Mouse (Mus musculus): Measurements from ENCODE around the gene Lzic. TPM values are rescaled to one million over a fixed set of nuclear protein-coding genes. Genes with fewer than 3 reads are reported as not detected.

Gene Lzic
- polyA plus RNA-seq, 1 experiment, result 16.8 TPM

DNA sequence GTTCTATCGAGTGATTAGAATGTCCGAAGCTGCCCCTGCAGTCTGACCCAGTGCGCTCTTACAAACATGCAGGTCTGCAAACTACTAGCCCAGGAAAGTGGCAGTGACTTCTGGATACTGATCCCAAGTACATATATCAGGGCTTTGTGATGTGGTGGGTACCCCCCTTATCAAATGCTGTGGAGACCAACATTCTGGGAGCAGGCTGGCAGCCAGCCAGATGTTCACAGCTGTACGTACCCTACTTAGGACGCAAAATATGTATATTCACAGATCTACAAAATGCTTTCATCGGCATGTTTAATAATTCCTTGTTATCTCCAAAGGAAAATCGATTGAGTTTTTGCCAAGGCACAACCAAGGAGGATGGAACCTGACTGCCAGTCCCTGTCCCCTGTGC lies 27.0 kb downstream of the Lzic start:
- Histone ChIP-seq H3K36me3 (ENCODE audit: control insufficient read depth, insufficient read depth, low read length) (no peaks in the 10 kb centered on the region), H3K4me3 (ENCODE audit: low read depth, low read length) (no peak overlapping the region), H3K27ac (ENCODE audit: insufficient read depth, low read depth, low read length) (no peak overlapping the region), H3K4me1 (ENCODE audit: control insufficient read depth, insufficient read depth, insufficient read length, low read length) (peaks cover 15% of the 10 kb centered on the region; the same call in 1 of the 2 replicates), H3K27me3 (ENCODE audit: control insufficient read depth, insufficient read depth, low read length) (no peaks in the 10 kb centered on the region)
- TF ChIP-seq CTCF (IDR thresholded peaks at IDR 0.05; ENCODE audit: extremely low read depth, insufficient read length, insufficient replicate concordance, low read depth, low read length), result no peak
- 82% methylated on average over 7 of the region's 7 CpGs for WGBS

- WGBS, result 75% methylated on average over 5 of the region's 5 CpGs
Measured at GRCm38 (mm10) chr4:149515706-149516105, 30.7 kb downstream of the Lzic start.

DNA sequence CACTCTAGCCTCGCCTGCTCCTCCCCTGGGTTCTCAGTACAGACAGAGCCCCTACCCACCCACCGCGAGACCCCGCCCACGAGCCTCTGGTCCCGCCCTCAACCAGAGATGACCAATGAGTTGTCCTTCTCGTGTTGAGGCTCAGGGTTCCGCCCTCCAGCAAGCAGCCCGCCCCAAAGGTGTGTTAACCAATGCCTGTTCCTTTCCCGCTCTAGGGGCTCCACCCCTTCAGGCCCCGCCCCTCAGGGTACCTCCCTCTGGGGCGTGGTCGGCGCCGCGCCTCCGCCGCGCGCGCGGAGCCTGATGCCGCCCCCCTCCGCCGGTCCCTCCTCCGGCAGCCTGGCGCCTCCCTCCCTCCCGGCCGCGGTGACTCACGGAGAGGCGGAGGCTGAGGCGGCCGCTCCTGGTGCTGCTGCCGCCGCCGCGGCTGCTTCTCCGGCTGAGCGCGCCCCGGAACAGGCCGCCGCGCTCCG lies 32.9 kb downstream of the Lzic start, which contains the start of gene Ctnnbip1:
TSS of gene Ctnnbip1 (plus strand) at position 369 of the 473 bp plus-strand sequence.
- TF ChIP-seq CTCF (IDR thresholded peaks at IDR 0.05; ENCODE audit: extremely low read depth, insufficient read length, insufficient replicate concordance, low read depth, low read length) (no peak), POLR2A (IDR thresholded peaks at IDR 0.05; ENCODE audit: low read depth, low read length) (peak; percentile 56)
- Histone ChIP-seq H3K27ac (ENCODE audit: insufficient read depth, low read depth, low read length) (no peak within 1 kb of the TSS; the same call in 1 of the 2 replicates), H3K4me3 (ENCODE audit: low read depth, low read length) (peak within 1 kb of the TSS; percentile 76), H3K4me1 (ENCODE audit: control insufficient read depth, insufficient read depth, insufficient read length, low read length) (peaks cover 11% of the 10 kb centered on the region; the same call in 1 of the 2 replicates), H3K36me3 (ENCODE audit: control insufficient read depth, insufficient read depth, low read length) (no peaks in the 10 kb centered on the region), H3K27me3 (ENCODE audit: control insufficient read depth, insufficient read depth, low read length) (no peaks in the 10 kb centered on the region)
- WGBS, result under 1% methylated on average over 44 of the region's 46 CpGs

More at GRCm38 (mm10) chr4:149515706-149516105, 30.7 kb downstream of the Lzic start:
- Histone ChIP-seq H3K36me3 (ENCODE audit: control insufficient read depth, insufficient read depth, low read length) (no peaks in the 10 kb centered on the region), H3K27me3 (ENCODE audit: control insufficient read depth, insufficient read depth, low read length) (no peaks in the 10 kb centered on the region), H3K4me3 (ENCODE audit: low read depth, low read length) (no peak overlapping the region), H3K4me1 (ENCODE audit: control insufficient read depth, insufficient read depth, insufficient read length, low read length) (peaks cover 14% of the 10 kb centered on the region; the same call in 1 of the 2 replicates), H3K27ac (ENCODE audit: insufficient read depth, low read depth, low read length) (no peak overlapping the region)
- TF ChIP-seq CTCF (IDR thresholded peaks at IDR 0.05; ENCODE audit: extremely low read depth, insufficient read length, insufficient replicate concordance, low read depth, low read length) (no peak), POLR2A (IDR thresholded peaks at IDR 0.05; ENCODE audit: low read depth, low read length) (no peak)

DNA sequence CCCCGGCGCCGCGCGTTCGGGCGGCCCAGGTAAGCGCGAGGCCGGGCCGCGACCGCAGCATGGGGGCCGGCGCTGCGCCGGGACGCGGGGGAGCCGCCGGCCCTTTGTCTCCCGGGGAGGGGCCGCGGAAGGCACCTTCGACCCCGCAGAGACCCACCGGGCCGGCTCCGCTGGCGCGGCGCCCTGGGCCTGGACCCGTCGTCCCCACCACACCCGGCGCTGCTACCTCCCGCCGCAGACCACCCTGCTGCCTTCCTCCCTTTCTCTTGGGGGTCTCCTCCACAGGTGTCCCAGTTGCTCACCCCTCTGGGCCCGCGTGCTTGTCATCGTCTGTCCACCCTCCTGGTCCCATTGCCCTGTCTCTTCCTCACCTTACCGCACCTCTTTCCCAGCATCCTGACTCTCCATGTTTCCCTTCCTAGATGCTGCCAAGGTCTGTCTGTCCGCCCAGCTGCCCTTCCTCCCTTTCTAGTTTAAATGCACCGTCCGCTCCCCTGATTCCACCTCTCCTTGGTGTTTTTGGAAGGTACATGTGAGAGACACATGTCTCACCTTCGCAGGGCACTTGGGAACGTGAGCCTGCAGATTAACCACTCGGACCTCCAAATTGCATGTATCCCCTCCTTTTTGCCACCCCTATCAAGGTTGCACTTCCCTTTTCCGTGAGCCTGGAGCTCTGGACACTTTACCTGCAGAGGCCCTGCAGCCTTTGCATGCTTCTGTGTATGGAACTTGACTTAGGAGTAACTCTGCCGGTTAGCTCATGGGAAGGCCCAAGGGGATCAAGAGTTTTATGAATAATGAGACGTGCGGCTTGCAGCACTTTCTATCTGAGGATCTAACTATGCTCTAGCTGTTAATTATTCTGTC lies 33.6 kb downstream of the Lzic start:
- TF ChIP-seq POLR2A (IDR thresholded peaks at IDR 0.05; ENCODE audit: low read depth, low read length) (no peak), CTCF (IDR thresholded peaks at IDR 0.05; ENCODE audit: extremely low read depth, insufficient read length, insufficient replicate concordance, low read depth, low read length) (no peak)
- no peaks in the 10 kb centered on the region for H3K36me3 ChIP-seq (ENCODE audit: control insufficient read depth, insufficient read depth, low read length)
- H3K27me3 ChIP-seq (ENCODE audit: control insufficient read depth, insufficient read depth, low read length), result no peaks in the 10 kb centered on the region
- no peak overlapping the region; the same call in 1 of the 2 replicates for H3K27ac ChIP-seq (ENCODE audit: insufficient read depth, low read depth, low read length)
- H3K4me1 ChIP-seq (ENCODE audit: control insufficient read depth, insufficient read depth, insufficient read length, low read length), result peaks cover 11% of the 10 kb centered on the region; the same call in 1 of the 2 replicates
- peak overlapping the region; percentile 76 for H3K4me3 ChIP-seq (ENCODE audit: low read depth, low read length)
- 3% methylated on average over 40 of the region's 52 CpGs for WGBS

DNA sequence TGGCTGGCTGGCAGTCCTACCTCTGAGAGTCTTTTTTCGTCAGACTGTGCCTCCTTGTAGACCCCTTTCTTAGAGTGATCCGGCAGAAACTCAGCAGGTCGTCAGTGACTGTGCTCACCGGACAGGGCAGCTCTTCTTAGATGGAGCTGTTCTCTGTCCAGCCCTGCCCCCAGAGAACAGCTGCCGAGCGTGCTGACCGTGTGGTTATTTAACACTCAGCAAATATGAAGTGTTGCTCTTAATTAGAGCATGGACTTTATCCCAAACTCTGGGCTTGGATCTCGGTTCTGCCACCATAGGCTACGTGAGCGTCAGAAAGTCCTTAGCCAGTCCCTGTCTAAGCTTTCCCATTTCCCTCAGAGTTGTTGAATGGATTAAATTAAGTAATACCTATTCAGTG lies 36.2 kb downstream of the Lzic start:
- no peaks in the 10 kb centered on the region for H3K27me3 ChIP-seq (ENCODE audit: control insufficient read depth, insufficient read depth, low read length)
- TF ChIP-seq POLR2A (IDR thresholded peaks at IDR 0.05; ENCODE audit: low read depth, low read length) (no peak), CTCF (IDR thresholded peaks at IDR 0.05; ENCODE audit: extremely low read depth, insufficient read length, insufficient replicate concordance, low read depth, low read length) (no peak)
- 64% methylated on average over 10 of the region's 10 CpGs for WGBS
- no peak overlapping the region for H3K4me3 ChIP-seq (ENCODE audit: low read depth, low read length)
- peaks cover 11% of the 10 kb centered on the region; the same call in 1 of the 2 replicates for H3K4me1 ChIP-seq (ENCODE audit: control insufficient read depth, insufficient read depth, insufficient read length, low read length)
- H3K36me3 ChIP-seq (ENCODE audit: control insufficient read depth, insufficient read depth, low read length), result no peaks in the 10 kb centered on the region
- no peak overlapping the region for H3K27ac ChIP-seq (ENCODE audit: insufficient read depth, low read depth, low read length)

GRCm38 (mm10) chr4:149523961-149524360 lies 38.9 kb downstream of the Lzic start:
- 93% methylated on average over 6 of the region's 6 CpGs for WGBS

DNA sequence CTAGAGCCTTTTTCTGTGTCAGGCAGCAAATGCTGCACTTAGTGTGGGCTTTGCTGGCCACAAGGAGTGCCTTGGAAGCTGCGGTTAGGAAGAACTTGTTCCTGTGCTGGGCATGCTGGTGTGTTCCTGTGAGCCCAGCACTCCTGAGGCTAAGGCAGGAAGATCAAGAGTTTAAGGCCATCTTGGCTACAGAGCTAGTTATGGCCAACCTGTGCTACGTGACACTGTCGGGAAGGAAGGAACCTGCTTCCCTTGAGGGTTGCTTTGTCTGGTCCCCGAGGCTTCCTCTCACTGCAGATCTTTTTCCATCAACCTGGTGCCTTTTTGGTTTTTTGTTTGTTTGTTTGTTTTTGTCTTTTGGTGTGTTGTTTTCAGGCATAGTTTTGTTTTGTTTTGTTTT lies 40.1 kb downstream of the Lzic start:
- no peak for TF ChIP-seq CTCF (IDR thresholded peaks at IDR 0.05; ENCODE audit: extremely low read depth, insufficient read length, insufficient replicate concordance, low read depth, low read length)
- no peak for TF ChIP-seq POLR2A (IDR thresholded peaks at IDR 0.05; ENCODE audit: low read depth, low read length)
- no peak overlapping the region for H3K27ac ChIP-seq (ENCODE audit: insufficient read depth, low read depth, low read length)
- WGBS, result 87% methylated on average over 4 of the region's 4 CpGs

More at GRCm38 (mm10) chr4:149523961-149524360, 38.9 kb downstream of the Lzic start:
- Histone ChIP-seq H3K36me3 (ENCODE audit: control insufficient read depth, insufficient read depth, low read length) (no peaks in the 10 kb centered on the region), H3K27ac (ENCODE audit: insufficient read depth, low read depth, low read length) (no peak overlapping the region), H3K27me3 (ENCODE audit: control insufficient read depth, insufficient read depth, low read length) (no peaks in the 10 kb centered on the region), H3K4me1 (ENCODE audit: control insufficient read depth, insufficient read depth, insufficient read length, low read length) (peaks cover 7% of the 10 kb centered on the region; the same call in 1 of the 2 replicates), H3K4me3 (ENCODE audit: low read depth, low read length) (no peak overlapping the region)
- TF ChIP-seq CTCF (IDR thresholded peaks at IDR 0.05; ENCODE audit: extremely low read depth, insufficient read length, insufficient replicate concordance, low read depth, low read length) (no peak), POLR2A (IDR thresholded peaks at IDR 0.05; ENCODE audit: low read depth, low read length) (no peak)

More for the DNA sequence above, 40.1 kb downstream of the Lzic start:
- H3K27me3 ChIP-seq (ENCODE audit: control insufficient read depth, insufficient read depth, low read length), result no peaks in the 10 kb centered on the region
- no peak overlapping the region for H3K4me3 ChIP-seq (ENCODE audit: low read depth, low read length)
- peaks cover 7% of the 10 kb centered on the region; the same call in 1 of the 2 replicates for H3K4me1 ChIP-seq (ENCODE audit: control insufficient read depth, insufficient read depth, insufficient read length, low read length)
- H3K36me3 ChIP-seq (ENCODE audit: control insufficient read depth, insufficient read depth, low read length), result no peaks in the 10 kb centered on the region

Data from small intestine, adult 2 months (tissue).